19 mouse cellular contexts compared by ENCODE assay signal in the genomic region with DNA sequence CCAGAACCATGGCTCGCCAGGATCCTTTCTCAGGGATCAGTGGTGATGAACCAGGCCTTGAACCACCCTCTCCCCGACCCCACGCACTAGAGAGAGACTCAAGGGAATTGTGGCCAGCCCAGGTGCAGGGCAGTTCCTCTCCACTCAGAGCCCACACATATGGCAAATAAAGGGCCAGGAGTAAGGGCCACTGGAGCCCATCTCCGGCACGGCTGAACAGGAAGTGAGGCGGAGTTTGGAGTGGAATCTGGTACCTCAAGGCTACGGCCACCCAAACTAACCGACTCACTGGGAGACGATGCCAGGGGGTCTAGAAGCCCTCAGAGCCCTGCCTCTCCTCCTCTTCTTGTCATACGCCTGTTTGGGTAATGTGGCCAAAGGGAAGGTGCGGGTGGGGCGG. TPM values are rescaled to one million over a fixed set of nuclear protein-coding genes. Genes with fewer than 3 reads are reported as not detected.
DNase-seq lines count a peak whose midpoint lies in the region; ATAC-seq lines count a peak whose summit lies in the region.
"Had no signal": no experiment of that assay in that cellular context is flagged by ENCODE, and none has a peak within 500 bp of the region (broad histone marks: within the 10 kb centered on the region; RNA-seq: fewer than 3 reads in every experiment).

A gene (plus strand): TSS at position 158 of the 400 bp plus-strand sequence.

- peak; percentile 92 for DNase-seq in heart, adult 11 months
- DNase-seq in heart, postnatal 14 days: no peak
- DNase-seq in A20 (ENCODE audit: low read depth, low spot score): peak; percentile 90
- DNase-seq in spleen, adult 12 weeks (ENCODE audit: low spot score): peak; percentile 57
- DNase-seq in forebrain, embryonic 11.5 days (ENCODE audit: low spot score): no peak
- DNase-seq in right cerebral cortex, postnatal 14 days: no peak
- no peak for DNase-seq in urinary bladder, postnatal 36 days (ENCODE audit: low spot score in 2 of 2)
- DNase-seq: cerebellum, postnatal 25 days; gastrocnemius, adult 2 months; kidney, postnatal 10 days had no signal

- peaks cover 3% of the 10 kb centered on the region; the same call in 1 of the 2 replicates for H3K4me1 ChIP-seq in embryonic facial prominence, embryonic 13.5 days
- no peaks in the 10 kb centered on the region for H3K4me1 ChIP-seq in forebrain, embryonic 11.5 days (replicated peaks; ENCODE audit: control insufficient read depth, insufficient read depth, low read length)
- H3K4me1 ChIP-seq: embryonic facial prominence, embryonic 12.5 days; forebrain, embryonic 12.5 days had no signal

- 0 out of 2 replicates have a peak within 1 kb of the TSS, but pooled peaks have one; percentile 16 for H3K9ac ChIP-seq in embryonic facial prominence, embryonic 13.5 days
- H3K9ac ChIP-seq in forebrain, embryonic 11.5 days (ENCODE audit: low read length): no peak within 1 kb of the TSS
- H3K9ac ChIP-seq: embryonic facial prominence, embryonic 12.5 days; forebrain, embryonic 12.5 days; limb, embryonic 12.5 days had no signal

- no peak for ATAC-seq in embryonic facial prominence, embryonic 13.5 days (ENCODE audit: insufficient number of reproducible peaks, insufficient read depth, low FRiP score, low TSS enrichment, low read depth)
- ATAC-seq in forebrain, embryonic 11.5 days (replicated peaks; ENCODE audit: low FRiP score): no peak

- intact Hi-C loops in heart, postnatal 14 days (cut with DNase I): no loop called here

- no peaks in the 10 kb centered on the region for H3K36me3 ChIP-seq in embryonic facial prominence, embryonic 13.5 days
- H3K36me3 ChIP-seq in forebrain, embryonic 11.5 days (ENCODE audit: control insufficient read depth, insufficient read depth, low read length): no peaks in the 10 kb centered on the region; the same call in 1 of the 2 replicates
- H3K36me3 ChIP-seq: embryonic facial prominence, embryonic 12.5 days; forebrain, embryonic 12.5 days; G1E had no signal

- H3K9me3 ChIP-seq in embryonic facial prominence, embryonic 13.5 days: no peaks in the 10 kb centered on the region
- no peaks in the 10 kb centered on the region for H3K9me3 ChIP-seq in forebrain, embryonic 11.5 days (ENCODE audit: control insufficient read depth, low read length)
- H3K9me3 ChIP-seq: embryonic facial prominence, embryonic 12.5 days; forebrain, embryonic 12.5 days; G1E; limb, embryonic 12.5 days had no signal

- H3K27me3 ChIP-seq in embryonic facial prominence, embryonic 13.5 days: no peaks in the 10 kb centered on the region
- H3K27me3 ChIP-seq in forebrain, embryonic 11.5 days (ENCODE audit: control insufficient read depth, insufficient read depth, low read length): no peaks in the 10 kb centered on the region
- H3K27me3 ChIP-seq: embryonic facial prominence, embryonic 12.5 days; forebrain, embryonic 12.5 days; limb, embryonic 12.5 days had no signal

- no peak within 1 kb of the TSS for H3K27ac ChIP-seq in embryonic facial prominence, embryonic 13.5 days
- H3K27ac ChIP-seq in forebrain, embryonic 11.5 days (ENCODE audit: low read depth, low read length): no peak within 1 kb of the TSS
- H3K27ac ChIP-seq: embryonic facial prominence, embryonic 12.5 days; forebrain, embryonic 12.5 days; gastrocnemius, adult 2 months; limb, embryonic 12.5 days had no signal

- WGBS in embryonic facial prominence, embryonic 13.5 days: 57% methylated on average over 12 of the region's 12 CpGs
- WGBS in forebrain, embryonic 11.5 days: 79% methylated on average over 12 of the region's 12 CpGs

- no peak within 1 kb of the TSS for H3K4me2 ChIP-seq in embryonic facial prominence, embryonic 13.5 days
- H3K4me2 ChIP-seq in forebrain, embryonic 11.5 days (ENCODE audit: low read depth, low read length, severe bottlenecking): no peak within 1 kb of the TSS
- H3K4me2 ChIP-seq: embryonic facial prominence, embryonic 12.5 days; forebrain, embryonic 12.5 days; heart, embryonic 11.5 days; limb, embryonic 12.5 days; midbrain, embryonic 11.5 days had no signal

- no peak within 1 kb of the TSS for H3K4me3 ChIP-seq in embryonic facial prominence, embryonic 13.5 days
- H3K4me3 ChIP-seq in forebrain, embryonic 11.5 days (ENCODE audit: low read depth, low read length): no peak within 1 kb of the TSS
- H3K4me3 ChIP-seq: embryonic facial prominence, embryonic 12.5 days; forebrain, embryonic 12.5 days; gastrocnemius, adult 2 months; limb, embryonic 12.5 days had no signal

RNA-seq across cellular contexts. Expression of the gene that starts here (rescaled TPM):
- total RNA-seq in heart, postnatal 14 days (2021): 1 to 10 TPM; 1.3 to 1.5 TPM
- 0.41 and 0.89 TPM in 2 replicates for polyA plus RNA-seq in embryonic facial prominence, embryonic 13.5 days (2015; fragmentation: Nextera tagmentation; extraction: Ambion mirVana)
- 0.31 and 0.37 TPM in 2 replicates for polyA plus RNA-seq in forebrain, embryonic 11.5 days (2014; fragmentation: Nextera tagmentation; extraction: Ambion mirVana)
- total RNA-seq: gastrocnemius, adult 2 months; hematopoietic stem cell, adult 5-6 weeks; layer of hippocampus, postnatal 10 days had no signal

Comparison
In these comparisons a context has a peak if more than half of its experiments do, and no peak if none do; other contexts are left out.
1. DNase-seq: peak in heart, adult 11 months (single experiment), A20 (single experiment) and spleen, adult 12 weeks (single experiment); none in heart, postnatal 14 days (0 of 2), forebrain, embryonic 11.5 days (single experiment), right cerebral cortex, postnatal 14 days (single experiment) and urinary bladder, postnatal 36 days (0 of 2).